Mouse (Mus musculus) gastrocnemius, postnatal 36 days (tissue): ENCODE measurements around the gene Tarbp2. TPM values are rescaled to one million over a fixed set of nuclear protein-coding genes. Genes with fewer than 3 reads are reported as not detected.

ENCODE experiments used
- DNase-seq, 2 experiments: peaks; one replicate each; pipeline ENCODE4 v3.0.0; 2022
- intact Hi-C: fragments of 180-260 bp; cut with DNase I; formaldehyde crosslinking; loops from one replicate; pipeline ENCODE4 v1.15.1; 2025
- total RNA-seq, 2 experiments: library from RNA; stranded (reverse); gene quantifications; 2 replicates each; pipeline ENCODE4 v1.2.3; 2021

The Tarbp2 gene
- total RNA-seq, 2 experiments from 2014 or later, result 33.0 to 33.4 TPM

DNA sequence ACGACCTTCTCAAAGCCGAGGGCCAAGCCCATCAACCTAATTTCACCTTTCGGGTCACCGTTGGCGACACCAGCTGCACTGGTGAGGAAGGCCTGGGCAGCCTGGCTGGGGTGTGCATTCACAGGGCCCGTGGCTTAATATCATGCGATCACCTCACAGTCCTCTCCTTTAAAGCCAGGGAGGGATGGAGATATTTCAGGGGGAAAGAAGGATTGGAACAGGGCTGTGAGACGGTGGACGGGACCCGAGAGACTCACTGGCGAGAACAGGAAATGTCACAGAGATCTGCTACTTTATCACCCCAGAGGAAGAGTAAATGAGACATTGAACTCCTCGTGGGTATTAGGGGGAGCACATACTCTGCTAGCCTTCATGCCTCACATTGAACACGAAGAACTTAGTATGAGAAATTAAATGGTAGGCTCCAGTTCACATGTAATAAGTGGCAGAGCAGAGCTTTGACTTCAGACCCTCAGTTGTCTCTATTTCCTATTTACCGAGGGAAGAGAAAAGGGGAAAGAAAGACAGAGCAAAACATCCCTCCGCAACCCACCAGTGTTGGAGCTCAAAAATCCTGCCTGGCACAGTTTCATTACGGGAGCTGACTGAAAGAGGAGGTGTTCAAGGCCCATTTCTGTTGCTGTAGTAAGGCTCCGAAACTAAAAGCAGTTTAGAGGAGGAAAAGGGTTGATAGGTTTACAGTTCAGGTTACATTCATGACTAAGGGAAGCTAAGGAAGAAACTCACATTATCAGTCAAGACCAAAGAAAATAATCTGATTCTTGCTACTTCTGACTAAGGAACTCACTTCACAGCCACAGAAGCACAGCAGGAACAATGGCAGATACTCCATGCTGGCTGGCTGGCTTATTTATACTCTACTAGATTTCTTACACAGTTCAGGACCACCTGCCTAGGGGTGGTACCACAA lies 1.5 kb downstream of the Tarbp2 start:
- intact Hi-C loops, result no loop called here

DNA sequence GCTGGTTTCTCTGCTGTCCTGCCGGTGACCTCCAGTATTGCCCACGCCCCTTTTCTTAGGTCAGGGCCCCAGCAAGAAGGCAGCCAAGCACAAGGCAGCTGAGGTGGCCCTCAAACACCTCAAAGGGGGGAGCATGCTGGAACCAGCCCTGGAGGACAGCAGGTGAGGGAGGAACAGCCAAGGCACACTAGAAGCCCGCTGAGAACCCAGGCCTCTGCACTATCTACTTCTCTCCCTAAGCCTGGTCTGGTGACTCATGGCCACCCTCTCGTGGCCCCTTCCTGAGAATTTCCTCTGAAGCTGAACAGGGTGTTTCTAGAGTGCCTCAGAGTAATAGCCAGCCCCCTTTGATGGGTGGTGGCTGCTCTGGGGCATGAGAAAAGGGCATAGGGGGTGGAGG lies 2.4 kb downstream of the Tarbp2 start:
- DNase-seq, result no peak
- intact Hi-C loops, result no loop called here

More for the DNA sequence above, 1.5 kb downstream of the Tarbp2 start:
- no peak for DNase-seq

DNA sequence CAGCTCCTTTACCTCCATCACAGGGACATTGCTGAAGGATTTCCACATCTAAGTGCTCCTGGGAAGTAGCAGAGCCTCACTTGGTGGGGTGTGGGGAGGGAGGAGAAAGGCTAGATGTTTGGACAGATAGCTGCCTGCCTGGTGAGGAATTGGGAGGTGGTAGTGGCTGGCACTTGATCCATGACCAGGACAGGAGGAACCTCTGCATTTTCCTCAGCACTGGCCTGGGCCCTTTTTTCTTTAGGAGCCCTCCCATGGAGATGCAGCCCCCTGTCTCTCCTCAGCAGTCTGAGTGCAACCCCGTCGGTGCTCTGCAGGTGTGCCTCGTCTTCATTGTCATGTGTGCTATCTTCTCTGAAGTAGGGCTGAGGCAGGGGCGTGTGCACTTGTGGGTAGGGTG lies 3.5 kb downstream of the Tarbp2 start:
- intact Hi-C loops, result no loop called here
- DNase-seq, result no peak

DNA sequence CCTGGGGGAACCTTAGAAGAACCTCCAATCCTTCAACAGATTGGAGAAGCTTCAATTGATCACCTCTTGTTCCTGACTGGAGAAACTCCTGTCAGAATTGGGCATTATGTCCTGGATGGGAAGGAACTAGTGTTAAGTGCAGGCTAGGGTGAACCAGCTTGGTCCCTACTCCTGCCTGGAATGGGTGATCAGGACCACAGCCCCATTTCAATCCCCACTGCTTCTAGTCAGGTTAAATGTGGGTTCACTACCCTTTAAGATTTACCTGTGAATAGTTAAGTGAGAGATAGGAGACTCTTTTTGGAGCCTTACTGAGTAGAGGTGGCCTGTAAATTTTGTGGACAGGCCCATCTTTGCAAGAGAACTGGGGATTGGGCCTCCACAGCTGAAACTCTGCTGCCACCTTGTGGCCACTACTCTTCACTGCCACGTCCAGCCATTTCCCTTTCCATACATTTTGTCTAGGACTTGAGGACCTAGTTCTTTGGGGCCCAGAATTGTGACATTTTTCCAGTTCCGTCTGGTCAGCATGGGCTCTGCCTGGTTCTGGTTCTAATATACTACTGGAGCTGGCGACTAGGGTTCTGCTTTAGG lies 7.0 kb downstream of the Tarbp2 start, which contains the start of gene Npff:
TSS of gene Npff (minus strand) at position 51 of the 594 bp plus-strand sequence.
- peak in 1 of 2 experiments; percentile 65 for DNase-seq
- intact Hi-C loops, result loop anchor here (5.0 kb wide), 1 partner anchor 82 kb away; no protein-coding TSS in a partner anchor

DNA sequence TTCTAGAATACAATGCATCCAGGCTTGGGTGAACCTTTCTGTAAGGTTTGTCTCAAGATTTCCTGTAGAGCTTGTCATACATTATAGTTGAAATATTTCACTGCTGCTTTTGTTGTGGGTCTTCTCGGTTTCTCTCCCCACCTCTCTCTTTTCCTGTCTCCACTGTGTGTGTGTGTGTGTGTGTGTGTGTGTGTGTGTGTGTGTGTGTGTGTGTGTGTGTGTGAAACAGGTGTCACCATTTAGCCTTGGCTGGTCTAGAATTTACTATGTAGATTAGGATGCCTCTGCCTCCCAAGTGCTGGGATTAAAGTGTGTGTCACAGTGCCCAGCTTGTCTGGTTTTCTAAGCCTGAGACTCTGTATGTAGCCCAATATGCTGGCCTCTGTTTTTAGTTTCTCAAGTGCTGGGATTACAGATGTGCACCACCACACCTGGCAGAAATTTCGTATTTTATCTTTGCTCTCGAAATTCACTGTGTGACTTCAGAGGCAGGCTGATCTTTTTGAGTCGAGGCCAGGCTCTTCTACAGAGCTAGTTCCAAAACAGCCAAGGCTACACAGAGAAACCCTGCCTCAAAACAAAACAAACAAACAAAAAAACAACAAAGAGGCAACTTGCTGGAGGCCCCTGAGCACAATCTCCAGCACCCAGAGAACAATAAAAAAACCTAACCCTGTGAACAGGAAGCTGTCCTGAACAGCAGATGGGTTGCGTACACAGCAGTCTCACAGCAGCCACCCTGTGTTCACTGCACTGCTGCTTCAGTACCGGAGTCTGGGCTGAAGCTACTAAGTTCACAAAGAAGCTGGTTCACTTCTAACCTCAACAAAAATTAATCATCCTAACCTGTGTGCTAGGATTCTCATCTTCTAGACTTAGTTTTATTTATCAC lies 8.4 kb downstream of the Tarbp2 start:
- intact Hi-C loops, result loop anchor here (5.0 kb wide), 1 partner anchor 81 kb away; no protein-coding TSS in a partner anchor
- no peak for DNase-seq

DNA sequence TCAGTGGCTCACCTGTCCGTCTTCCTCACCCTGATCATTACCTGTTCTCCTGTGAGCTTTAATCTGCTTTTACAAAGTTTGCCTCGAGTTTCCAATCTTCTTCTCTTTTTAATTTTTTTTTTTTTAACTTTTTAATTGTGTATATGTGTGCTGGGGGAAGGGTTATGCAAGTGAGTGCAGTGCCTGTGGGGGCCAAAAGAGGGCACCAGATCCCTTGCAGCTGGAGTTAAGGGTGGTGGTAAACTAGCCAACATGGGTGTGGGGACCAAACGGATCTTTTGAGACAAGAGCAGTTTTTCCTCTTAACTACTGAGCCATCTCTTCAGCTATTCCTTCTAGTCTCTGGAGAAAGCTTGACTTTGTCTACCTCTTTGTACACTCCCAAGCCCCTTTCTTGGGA lies 9.9 kb downstream of the Tarbp2 start:
- no peak for DNase-seq
- intact Hi-C loops, result loop anchor here (5.0 kb wide), 1 partner anchor 79 kb away; no protein-coding TSS in a partner anchor

DNA sequence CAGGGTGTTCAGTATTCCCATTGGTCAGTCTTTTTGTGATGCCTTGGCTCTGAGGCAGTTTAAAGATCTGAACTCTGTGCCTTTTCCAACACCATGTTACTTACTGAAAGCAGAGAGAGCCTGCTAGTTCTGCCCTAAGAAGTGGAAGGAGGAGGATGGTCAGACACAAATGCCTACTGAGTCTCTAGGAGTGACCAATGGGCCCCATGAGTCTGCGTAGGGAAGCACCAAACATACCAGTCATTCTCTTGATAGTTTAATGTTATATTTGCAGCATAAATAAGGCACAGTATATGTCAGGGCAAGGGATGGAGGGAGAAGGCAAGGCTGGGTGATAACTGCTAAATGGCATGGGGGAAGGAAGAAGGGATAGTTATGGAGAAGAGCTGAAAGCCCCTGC lies 10.4 kb downstream of the Tarbp2 start:
- DNase-seq, result no peak
- intact Hi-C loops, result loop anchor here (5.0 kb wide), 1 partner anchor 79 kb away; no protein-coding TSS in a partner anchor

DNA sequence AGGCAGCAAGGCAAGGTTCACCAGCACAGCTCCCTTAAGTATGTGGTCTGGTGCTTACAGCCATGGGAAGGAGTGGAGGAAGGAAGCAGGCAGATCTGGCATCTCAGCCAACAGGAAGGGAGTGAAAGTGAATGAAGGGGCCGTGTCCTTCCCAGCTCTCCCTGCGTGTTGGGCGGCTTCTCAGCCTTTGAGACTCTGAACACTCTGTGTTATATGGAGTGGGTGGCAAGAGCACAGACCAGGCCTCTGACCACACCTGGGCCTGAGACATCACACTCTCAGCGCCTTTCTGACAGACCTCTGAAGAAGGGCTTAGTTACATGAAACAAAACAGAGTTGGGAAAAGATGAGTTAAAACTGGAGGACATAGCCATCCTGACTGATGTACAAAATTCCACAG lies 12.6 kb downstream of the Tarbp2 start:
- no peak for DNase-seq
- intact Hi-C loops, result no loop called here

DNA sequence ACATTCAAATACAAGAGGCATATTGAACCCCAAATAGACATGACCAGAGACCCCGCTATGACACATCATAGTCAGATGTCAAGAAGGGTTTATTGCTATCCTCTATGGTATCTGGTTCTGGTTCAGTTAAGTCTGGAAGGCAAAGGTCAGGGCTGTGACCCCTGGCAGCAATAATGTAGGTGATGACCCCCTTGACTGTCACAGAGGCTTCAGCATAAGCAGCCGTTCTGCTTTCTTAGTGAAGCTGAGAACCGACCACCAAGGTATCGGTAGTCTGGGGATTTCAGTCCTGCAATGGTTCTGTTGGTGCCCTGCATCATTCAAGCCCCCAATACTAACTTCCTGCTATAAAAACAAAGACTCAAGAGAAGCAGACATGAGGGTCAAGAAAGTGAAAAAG lies 13.6 kb downstream of the Tarbp2 start:
- no peak for DNase-seq
- intact Hi-C loops, result no loop called here

DNA sequence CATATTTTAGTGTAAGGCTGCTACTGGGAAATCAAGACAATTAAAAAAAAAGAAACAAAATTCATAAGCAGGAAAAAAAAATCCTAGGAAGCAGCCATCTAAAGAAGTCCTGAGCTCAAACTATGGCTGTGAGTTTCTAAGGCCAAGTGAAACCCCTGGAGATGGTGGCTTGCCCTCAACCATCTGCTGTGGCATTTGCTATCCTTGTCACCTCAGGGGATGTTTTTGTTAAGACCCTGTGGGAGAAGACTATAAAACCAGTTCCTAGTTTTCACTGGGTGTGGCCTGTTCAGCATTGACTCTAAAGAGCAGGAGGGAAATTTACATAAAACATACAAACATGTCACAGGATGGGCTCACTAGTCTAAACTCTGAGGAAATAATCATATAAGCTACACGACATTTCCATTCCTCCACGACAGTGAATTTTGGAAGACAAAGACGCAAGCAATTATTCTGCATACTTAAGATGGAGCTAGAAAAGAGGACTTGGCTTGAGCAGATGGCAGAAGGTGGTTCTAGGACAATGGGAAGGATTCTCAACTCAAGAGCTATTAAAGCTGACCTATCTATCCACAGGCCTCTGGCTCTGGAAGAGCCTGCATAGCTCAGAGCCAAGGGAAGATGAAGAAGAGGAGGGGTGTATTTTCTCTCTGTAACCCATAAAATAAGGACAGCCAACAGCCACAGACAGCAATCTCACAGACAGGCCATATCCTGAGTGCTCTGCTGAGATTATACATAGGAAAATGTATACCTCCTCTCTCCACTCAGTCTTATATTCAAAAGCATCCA lies 14.3 kb downstream of the Tarbp2 start:
- no peak for DNase-seq
- intact Hi-C loops, result no loop called here

DNA sequence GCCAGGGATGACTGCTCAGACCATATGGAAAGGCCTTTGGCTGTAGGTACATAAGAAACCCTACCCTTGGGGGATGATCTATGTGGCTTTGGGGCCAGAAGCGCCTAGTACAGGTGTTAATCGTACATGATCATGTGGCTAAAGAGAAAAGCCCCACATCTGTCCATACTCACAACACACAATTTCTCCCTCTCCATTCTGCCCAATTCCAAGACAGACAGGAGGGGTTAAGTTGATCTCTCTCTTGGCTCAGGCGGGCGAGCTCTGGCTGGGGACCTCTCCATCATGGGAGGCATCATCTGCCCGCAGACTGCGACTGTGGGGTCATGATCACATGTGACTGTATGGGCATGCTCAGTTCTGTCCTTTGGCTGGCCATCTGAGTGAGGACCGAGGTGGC lies 15.9 kb downstream of the Tarbp2 start:
- intact Hi-C loops, result no loop called here
- DNase-seq, result no peak

DNA sequence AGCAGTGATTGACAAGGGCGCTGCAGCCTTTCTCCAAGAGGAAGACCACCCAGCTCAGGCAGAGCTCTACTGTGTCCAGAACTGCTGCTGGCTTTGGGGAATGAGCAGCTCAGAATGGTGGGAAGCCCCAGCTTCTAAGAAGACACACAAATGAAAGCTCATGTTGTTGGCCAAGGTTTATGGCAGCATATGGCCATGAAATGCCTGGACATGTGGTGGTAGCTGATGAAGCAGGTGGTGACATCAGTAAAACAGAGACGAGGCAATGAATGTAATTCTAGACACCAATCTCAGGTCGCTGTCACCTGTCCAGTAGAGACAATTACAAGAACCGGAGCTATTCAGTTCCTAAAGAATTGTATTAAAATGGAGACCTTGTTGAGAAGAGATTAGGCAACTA lies 26.8 kb downstream of the Tarbp2 start:
- no peak for DNase-seq
- intact Hi-C loops, result loop anchor here (5.0 kb wide), 1 partner anchor 122 kb away; no protein-coding TSS in a partner anchor

DNA sequence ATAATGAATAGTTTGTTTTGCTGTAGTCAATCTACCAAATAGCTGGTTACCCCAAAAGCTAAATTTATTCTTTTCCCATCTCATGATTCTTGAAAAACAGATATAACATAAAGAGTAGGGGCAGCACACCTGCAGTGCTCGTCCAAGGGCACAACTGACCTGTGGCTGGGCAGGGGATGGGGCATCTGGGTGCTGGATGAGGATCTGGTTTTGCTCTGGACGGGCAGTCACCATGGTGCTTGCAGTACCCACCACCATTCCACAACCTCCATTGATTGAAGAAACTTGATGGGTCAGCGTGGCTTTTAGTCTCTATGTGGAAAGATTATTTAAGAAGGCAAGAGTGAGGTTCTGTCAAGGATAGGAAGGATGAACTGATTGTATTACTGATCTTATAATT lies 28.3 kb downstream of the Tarbp2 start:
- intact Hi-C loops, result loop anchor here (5.0 kb wide), 1 partner anchor 121 kb away; no protein-coding TSS in a partner anchor

DNA sequence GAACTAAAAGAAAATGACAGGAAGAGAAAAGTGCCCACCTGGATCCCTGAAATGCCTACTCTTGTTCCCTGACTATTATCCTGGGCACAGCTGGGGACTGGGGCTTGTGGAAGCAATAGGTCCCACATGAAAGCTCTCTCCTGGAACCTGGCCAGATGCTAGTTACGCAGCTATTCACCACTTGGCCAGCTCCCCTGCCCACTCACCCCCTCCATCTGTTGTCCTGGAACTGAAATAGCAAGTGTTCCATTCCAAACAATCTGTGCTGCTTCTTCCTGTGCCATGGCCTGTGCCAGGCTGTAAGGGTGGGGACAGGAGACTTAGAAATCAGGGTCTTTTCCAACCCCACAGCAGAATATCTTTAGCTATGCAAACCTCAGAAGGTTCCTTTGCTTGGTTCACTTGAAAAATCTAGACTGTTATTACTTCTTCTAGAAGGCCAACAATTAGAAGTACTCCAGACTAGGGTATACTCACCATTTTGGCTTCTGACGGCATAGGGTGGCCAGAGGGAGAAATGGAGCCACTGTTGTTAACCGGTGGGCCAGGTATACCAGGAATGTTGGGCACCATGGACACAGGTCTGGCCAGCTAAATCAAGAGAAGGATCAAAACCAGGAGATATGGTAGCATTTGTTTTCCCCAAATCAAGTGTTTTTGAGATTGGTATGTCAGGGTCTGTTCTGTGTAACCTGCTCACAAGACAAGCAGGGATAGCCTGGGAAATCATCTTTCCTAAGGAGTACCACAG lies 28.9 kb downstream of the Tarbp2 start:
- intact Hi-C loops, result loop anchor here (5.0 kb wide), 1 partner anchor 120 kb away; no protein-coding TSS in a partner anchor
- peak in 1 of 2 experiments; percentile 19 for DNase-seq

More for the DNA sequence above, 28.3 kb downstream of the Tarbp2 start:
- no peak for DNase-seq

DNA sequence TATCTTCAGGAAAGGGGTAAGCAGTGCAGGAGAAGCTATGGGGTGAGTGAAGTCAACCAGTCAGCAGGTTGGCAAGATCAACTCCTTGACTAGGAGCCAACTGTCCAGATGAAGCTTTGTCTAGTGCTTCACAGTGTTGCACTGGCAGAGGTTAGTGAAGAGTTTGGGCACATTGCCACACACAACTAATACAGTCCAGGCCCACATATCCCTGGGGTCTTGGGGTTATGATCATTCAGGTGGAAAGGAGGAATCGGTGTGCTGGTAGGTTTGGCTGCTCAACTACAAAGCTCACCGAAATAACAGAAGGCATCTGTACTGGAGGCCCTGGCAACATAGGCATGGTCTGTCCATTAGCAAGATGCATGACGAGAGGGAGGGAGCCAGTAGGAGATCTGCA lies 29.5 kb downstream of the Tarbp2 start:
- DNase-seq, result no peak
- intact Hi-C loops, result loop anchor here (5.0 kb wide), 1 partner anchor 120 kb away; no protein-coding TSS in a partner anchor

DNA sequence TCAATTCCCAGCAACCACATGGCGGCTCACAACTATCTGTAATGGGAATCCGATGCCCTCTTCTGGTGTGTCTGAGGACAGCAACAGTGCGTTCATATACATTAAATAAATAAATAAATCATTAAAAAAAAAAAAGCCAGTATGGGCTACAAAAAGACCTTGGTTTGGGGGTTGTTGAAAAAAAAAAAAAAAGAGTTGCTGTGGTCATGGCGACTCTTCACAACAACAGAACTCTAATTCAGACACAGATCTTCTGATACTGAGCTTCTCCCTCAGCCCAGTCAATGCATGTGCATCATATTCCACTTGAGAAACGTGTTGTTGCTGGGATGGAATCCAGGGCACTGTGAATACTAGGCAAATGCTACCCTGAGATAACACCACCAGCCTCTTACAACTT lies 34.6 kb downstream of the Tarbp2 start:
- DNase-seq, result no peak
- intact Hi-C loops, result no loop called here

DNA sequence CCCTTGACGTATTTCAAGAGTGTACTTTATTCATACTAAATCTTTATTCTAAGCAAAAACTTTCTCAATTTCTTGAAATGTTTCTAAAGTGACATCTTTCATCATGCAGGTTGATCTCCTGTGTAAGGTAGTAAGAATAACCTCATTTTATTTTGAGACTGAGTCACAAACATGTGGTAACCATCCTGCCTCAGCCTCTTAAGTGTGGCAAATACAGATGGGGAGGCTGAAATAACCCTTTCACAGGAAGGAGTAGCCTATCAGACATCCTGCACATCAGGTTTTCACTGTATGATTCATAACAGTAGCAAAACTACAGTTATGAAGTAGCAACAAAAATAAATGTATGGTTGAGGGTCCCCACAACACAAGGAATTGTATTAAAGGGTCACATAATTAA lies 37.6 kb downstream of the Tarbp2 start:
- DNase-seq, result no peak
- intact Hi-C loops, result no loop called here

DNA sequence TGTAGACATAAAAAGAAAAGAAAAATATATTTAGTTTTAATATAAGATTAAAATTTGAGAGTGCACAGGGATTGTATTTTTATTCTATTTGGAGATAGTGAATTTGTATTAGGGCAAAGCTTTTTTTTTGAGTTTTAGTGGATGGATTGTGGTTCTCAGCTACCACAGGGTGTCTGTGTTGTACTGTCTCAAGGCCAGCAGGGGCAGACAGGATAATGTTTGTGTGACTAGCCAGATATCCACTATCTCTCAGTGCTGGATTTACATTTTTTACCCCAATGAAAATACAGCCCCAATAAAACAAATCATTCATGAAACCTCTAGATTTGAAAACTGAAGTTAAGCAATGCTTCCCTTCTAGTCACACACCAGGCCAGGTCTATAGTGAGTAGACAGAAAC lies 39.6 kb downstream of the Tarbp2 start:
- DNase-seq, result no peak
- intact Hi-C loops, result no loop called here

DNA sequence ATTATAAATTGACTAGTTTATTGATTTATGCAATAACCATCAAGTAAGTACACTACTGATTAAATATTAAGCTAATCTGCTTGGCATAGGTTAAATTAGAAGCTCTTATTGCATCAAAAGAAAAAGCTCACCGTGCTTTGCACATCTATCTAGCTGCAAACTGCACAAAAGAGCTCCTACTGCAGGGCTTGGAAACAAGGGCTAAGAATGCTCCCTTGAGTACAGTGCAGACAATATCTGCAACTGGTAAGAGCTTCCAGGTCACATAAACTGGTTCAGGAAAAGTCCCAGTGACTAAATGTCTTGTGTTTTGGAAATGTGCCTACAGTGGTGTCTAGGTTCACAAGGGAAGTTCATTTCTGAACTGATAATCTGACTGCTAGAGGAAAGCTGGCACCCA lies 44.5 kb downstream of the Tarbp2 start:
- intact Hi-C loops, result no loop called here
- DNase-seq, result no peak
